Mouse (Mus musculus) megakaryocyte, embryonic 14.5 days (primary cell): ENCODE measurements around the gene Pck1.

ENCODE experiments used
- FLI1 ChIP-seq: IDR thresholded peaks from 2 replicates; pipeline ENCODE4 v1.6.1; 2012; ENCODE audit warnings: low read length, inconsistent platforms, mixed read lengths
- GATA1 ChIP-seq: IDR thresholded peaks from 3 replicates; pipeline ENCODE4 v1.6.1; 2012; ENCODE audit warnings: mixed read lengths, low read length, inconsistent platforms, borderline replicate concordance

DNA sequence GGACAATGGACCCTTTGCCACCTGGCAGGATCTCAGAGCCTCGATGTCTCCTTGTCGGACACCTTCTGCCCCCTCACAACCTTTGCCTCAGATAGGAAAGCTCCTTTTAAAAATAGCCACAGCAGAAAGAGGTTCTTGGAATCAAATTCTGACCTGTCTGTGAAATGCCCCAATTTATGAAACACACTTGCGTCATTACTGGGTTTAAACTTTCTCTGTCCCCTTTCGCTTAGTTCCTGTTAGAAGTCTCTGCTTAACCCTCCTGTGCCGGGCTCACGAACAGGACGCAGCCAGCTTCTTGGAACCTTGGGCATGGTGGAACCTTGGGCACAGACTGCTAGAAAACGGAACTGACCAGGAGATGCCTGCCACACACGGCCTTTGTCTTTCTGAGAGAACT is 42.3 kb upstream of the Pck1 start:
- TF ChIP-seq GATA1 (no peak), FLI1 (no peak)
